Mouse (Mus musculus): ENCODE measurements around the gene Fabp1. TPM values are rescaled to one million over a fixed set of nuclear protein-coding genes. Genes with fewer than 3 reads are reported as not detected.

The Fabp1 gene
- 2,291 and 2,664 TPM in 2 replicates for polyA plus RNA-seq (2015; fragmentation: Nextera tagmentation; extraction: Ambion mirVana)

GRCm38 (mm10) chr6:71199612-71200011 lies at the start of gene Fabp1:
Gene Fabp1 (plus strand): TSS chr6:71199827.
- H3K9me3 ChIP-seq, result no peaks in the 10 kb centered on the region
- 61% methylated on average over 4 of the region's 4 CpGs for WGBS
- ATAC-seq, result peak; percentile 57
- H3K4me2 ChIP-seq (replicated peaks), result peak within 1 kb of the TSS; percentile 12
- no peaks in the 10 kb centered on the region for H3K4me1 ChIP-seq (replicated peaks)
- peak within 1 kb of the TSS; percentile 19 for H3K4me3 ChIP-seq (replicated peaks)
- H3K36me3 ChIP-seq, result no peaks in the 10 kb centered on the region
- H3K9ac ChIP-seq, result no peak within 1 kb of the TSS
- no peak within 1 kb of the TSS for H3K27ac ChIP-seq
- H3K27me3 ChIP-seq (replicated peaks), result no peaks in the 10 kb centered on the region

DNA sequence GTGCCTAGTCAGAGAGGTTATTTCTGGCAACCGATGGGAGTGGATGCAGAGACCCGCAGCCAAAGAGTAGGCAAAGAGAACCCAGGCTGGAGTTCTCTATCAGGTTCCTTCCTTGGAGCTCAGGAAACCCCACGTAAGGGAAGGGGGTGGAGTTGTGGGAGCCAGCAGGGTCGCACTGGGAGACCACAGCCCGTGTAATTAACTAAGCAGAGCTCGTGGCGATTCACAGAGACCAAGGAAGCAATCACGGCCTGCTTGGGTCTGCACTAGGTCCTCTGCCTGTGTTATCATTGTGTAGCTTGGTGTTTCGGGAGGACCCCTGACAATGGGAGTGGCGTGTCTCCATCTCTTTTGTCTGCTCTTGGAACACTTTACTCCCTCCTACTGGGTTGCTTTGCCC lies 48.5 kb upstream of the Fabp1 start:
- WGBS, result 60% methylated on average over 10 of the region's 10 CpGs
- H3K4me2 ChIP-seq (replicated peaks), result no peak overlapping the region
- H3K9ac ChIP-seq, result no peak overlapping the region
- H3K4me3 ChIP-seq (replicated peaks), result no peak overlapping the region
- no peaks in the 10 kb centered on the region for H3K27me3 ChIP-seq (replicated peaks)
- no peaks in the 10 kb centered on the region for H3K9me3 ChIP-seq
- no peak for ATAC-seq
- peaks cover 7% of the 10 kb centered on the region; the same call in 1 of the 2 replicates for H3K4me1 ChIP-seq (replicated peaks)
- no peaks in the 10 kb centered on the region for H3K36me3 ChIP-seq
- H3K27ac ChIP-seq, result no peak overlapping the region

- no peaks in the 10 kb centered on the region for H3K36me3 ChIP-seq
- H3K4me2 ChIP-seq (replicated peaks), result no peak overlapping the region
- no peak overlapping the region for H3K9ac ChIP-seq
- H3K4me1 ChIP-seq (replicated peaks), result 0 out of 2 replicates have a peak, but pooled peaks cover under 1% of the 10 kb centered on the region
- H3K27me3 ChIP-seq (replicated peaks), result no peaks in the 10 kb centered on the region
- no peaks in the 10 kb centered on the region for H3K9me3 ChIP-seq
- 85% methylated on average over 4 of the region's 4 CpGs for WGBS
- ATAC-seq, result no peak
- H3K4me3 ChIP-seq (replicated peaks), result no peak overlapping the region
- H3K27ac ChIP-seq, result no peak overlapping the region
Observed at GRCm38 (mm10) chr6:71153486-71153885, 46.1 kb upstream of the Fabp1 start.

DNA sequence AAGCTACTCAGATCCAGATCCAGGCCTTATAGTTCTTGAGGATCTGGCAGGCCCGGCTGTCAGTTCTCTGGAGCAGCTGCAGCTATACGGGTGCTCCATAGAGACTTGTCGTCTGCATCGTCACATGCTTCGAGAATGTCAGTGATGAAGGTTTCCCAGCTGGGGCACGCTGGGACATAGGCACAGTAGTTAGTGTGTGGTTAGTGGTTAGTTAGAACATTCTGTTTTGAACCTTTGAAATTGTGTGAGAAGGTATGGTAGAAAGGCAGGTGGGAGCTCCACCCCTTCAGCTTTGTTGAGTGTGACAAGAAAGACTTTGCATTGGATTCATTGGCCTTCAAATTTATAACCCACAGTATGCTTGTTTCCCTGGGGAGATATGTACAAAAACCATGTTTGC lies 44.8 kb upstream of the Fabp1 start:
- H3K4me2 ChIP-seq (replicated peaks), result no peak overlapping the region
- no peak overlapping the region for H3K27ac ChIP-seq
- H3K4me1 ChIP-seq (replicated peaks), result no peaks in the 10 kb centered on the region
- ATAC-seq, result no peak
- no peak overlapping the region for H3K4me3 ChIP-seq (replicated peaks)
- H3K9me3 ChIP-seq, result no peaks in the 10 kb centered on the region
- no peak overlapping the region for H3K9ac ChIP-seq
- no peaks in the 10 kb centered on the region for H3K36me3 ChIP-seq
- 82% methylated on average over 6 of the region's 6 CpGs for WGBS
- no peaks in the 10 kb centered on the region for H3K27me3 ChIP-seq (replicated peaks)

DNA sequence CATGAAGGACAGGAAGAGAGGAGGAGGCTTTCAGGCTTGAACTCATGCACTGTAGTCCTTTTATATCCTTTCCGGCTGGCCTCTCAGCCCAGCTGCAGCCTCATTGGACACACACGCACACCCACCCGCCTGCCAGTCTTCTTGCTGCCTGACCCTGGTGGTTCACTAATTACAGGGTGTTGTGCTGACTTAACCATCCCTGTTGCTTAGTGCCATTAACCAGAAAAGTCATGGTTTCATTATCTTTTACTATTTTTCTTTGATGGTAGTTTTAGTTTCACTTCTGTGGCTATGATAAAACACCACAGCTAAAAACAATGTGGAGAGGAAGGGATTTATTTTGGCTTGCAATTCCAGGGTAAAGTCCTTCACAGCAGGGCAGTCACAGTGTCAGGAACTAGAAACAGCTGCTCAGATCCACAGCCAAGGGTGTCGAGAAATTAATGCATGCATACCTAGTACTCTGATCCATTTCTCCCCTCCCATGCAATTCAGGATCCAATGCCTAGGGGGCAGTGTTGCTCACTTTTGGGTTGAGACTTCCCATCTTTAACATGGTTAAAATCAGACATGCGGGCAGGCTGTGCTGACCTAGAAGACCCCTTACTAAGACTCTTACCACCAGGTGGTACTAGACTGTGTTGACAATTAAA lies 42.8 kb upstream of the Fabp1 start:
- Histone ChIP-seq H3K36me3 (no peaks in the 10 kb centered on the region), H3K9ac (no peak overlapping the region), H3K4me2 (replicated peaks) (no peak overlapping the region), H3K27me3 (replicated peaks) (no peaks in the 10 kb centered on the region), H3K9me3 (no peaks in the 10 kb centered on the region), H3K4me1 (replicated peaks) (no peaks in the 10 kb centered on the region), H3K27ac (no peak overlapping the region), H3K4me3 (replicated peaks) (no peak overlapping the region)
- WGBS, result 80% methylated on average over 5 of the region's 5 CpGs
- ATAC-seq, result no peak

DNA sequence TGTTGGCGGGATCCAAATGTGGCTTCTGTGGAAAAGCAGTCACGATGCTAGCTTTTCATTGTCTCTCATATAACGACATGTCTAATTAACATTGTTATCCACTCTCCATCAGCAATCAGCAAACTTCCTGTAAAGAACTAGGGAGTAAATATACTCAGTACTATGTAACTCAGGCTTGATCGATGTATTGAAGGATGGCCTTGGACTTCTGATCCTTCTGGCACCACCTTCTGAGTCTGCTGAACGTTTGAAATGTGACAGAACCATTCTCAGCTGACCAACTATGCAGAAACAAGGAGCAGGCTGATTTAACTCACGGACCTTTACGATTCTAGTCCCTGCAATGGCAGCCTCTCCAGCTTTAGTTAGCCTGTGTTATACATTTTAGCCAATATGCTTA lies 38.3 kb upstream of the Fabp1 start:
- WGBS, result 61% methylated on average over 7 of the region's 7 CpGs
- H3K27ac ChIP-seq, result no peak overlapping the region

DNA sequence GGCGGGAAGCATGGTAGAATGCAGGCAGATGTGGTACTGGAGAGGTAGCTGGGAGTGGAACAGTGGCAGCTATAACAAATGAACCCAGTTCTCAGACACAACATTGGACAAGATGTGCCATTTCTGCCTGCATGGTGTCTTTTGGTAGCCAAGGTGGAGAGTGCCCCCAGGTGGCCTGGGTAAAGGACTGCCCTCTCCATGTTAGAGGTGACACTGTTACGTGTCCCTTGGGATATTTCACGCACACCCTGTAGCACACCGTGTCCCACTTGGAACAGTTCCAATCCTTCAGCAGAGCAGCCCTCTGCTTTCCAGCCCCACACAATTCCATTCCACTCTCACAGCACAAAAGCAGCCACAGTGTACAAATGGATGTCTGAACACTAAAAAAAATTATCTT lies 37.4 kb upstream of the Fabp1 start:
- Histone ChIP-seq H3K4me3 (replicated peaks) (no peak overlapping the region), H3K9ac (no peak overlapping the region), H3K9me3 (no peaks in the 10 kb centered on the region), H3K27me3 (replicated peaks) (no peaks in the 10 kb centered on the region), H3K4me1 (replicated peaks) (no peaks in the 10 kb centered on the region; the same call in 1 of the 2 replicates), H3K4me2 (replicated peaks) (no peak overlapping the region), H3K27ac (no peak overlapping the region), H3K36me3 (no peaks in the 10 kb centered on the region)
- ATAC-seq, result peak; percentile 51; the same call in 1 of the 2 replicates
- 69% methylated on average over 4 of the region's 4 CpGs for WGBS

More for the DNA sequence above, 38.3 kb upstream of the Fabp1 start:
- Histone ChIP-seq H3K27me3 (replicated peaks) (no peaks in the 10 kb centered on the region), H3K9ac (no peak overlapping the region), H3K36me3 (no peaks in the 10 kb centered on the region), H3K4me1 (replicated peaks) (no peaks in the 10 kb centered on the region; the same call in 1 of the 2 replicates), H3K9me3 (no peaks in the 10 kb centered on the region), H3K4me3 (replicated peaks) (no peak overlapping the region), H3K4me2 (replicated peaks) (no peak overlapping the region)
- no peak for ATAC-seq

GRCm38 (mm10) chr6:71164394-71164793 lies 35.2 kb upstream of the Fabp1 start:
- no peaks in the 10 kb centered on the region for H3K36me3 ChIP-seq
- no peaks in the 10 kb centered on the region for H3K9me3 ChIP-seq
- no peak overlapping the region for H3K9ac ChIP-seq
- no peaks in the 10 kb centered on the region for H3K27me3 ChIP-seq (replicated peaks)
- H3K27ac ChIP-seq, result no peak overlapping the region
- no peaks in the 10 kb centered on the region; the same call in 1 of the 2 replicates for H3K4me1 ChIP-seq (replicated peaks)
- 26% methylated on average over 6 of the region's 6 CpGs for WGBS
- H3K4me2 ChIP-seq (replicated peaks), result no peak overlapping the region
- peak; percentile 62 for ATAC-seq
- no peak overlapping the region for H3K4me3 ChIP-seq (replicated peaks)

DNA sequence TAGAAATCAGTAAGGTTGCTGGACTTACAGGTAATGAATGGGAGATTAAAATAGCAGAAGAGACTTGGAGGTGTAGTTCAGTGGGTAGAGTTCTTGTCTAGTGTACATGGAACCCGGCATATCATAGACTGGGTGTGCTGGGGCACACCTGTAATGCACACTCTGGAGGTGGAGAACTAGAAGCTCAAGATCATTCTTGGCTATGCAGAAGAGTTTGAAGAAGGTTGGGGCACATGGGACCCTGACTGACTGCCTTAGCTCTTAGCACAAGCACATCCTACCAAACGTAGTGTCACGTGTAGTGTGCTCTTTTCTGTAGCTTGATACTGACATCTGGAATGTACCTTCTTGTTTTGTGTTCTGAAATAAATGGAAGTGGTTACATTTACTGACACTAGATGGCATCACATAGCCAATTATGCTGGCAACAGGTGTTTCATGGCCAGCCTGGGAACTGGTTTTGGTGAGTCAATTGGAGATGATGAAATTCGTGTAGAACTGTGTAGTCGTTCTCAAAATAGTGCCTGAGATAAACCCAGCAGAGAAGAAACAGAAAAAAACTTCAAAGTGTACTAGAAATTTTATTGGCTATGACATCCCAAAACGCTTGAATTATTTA lies 33.0 kb upstream of the Fabp1 start:
- no peak overlapping the region for H3K4me2 ChIP-seq (replicated peaks)
- no peak overlapping the region for H3K27ac ChIP-seq
- peak; percentile 78 for ATAC-seq
- H3K9ac ChIP-seq, result no peak overlapping the region
- H3K4me3 ChIP-seq (replicated peaks), result no peak overlapping the region
- H3K4me1 ChIP-seq (replicated peaks), result no peaks in the 10 kb centered on the region; the same call in 1 of the 2 replicates
- H3K27me3 ChIP-seq (replicated peaks), result no peaks in the 10 kb centered on the region
- no peaks in the 10 kb centered on the region for H3K9me3 ChIP-seq
- WGBS, result 33% methylated on average over 6 of the region's 6 CpGs
- no peaks in the 10 kb centered on the region for H3K36me3 ChIP-seq

DNA sequence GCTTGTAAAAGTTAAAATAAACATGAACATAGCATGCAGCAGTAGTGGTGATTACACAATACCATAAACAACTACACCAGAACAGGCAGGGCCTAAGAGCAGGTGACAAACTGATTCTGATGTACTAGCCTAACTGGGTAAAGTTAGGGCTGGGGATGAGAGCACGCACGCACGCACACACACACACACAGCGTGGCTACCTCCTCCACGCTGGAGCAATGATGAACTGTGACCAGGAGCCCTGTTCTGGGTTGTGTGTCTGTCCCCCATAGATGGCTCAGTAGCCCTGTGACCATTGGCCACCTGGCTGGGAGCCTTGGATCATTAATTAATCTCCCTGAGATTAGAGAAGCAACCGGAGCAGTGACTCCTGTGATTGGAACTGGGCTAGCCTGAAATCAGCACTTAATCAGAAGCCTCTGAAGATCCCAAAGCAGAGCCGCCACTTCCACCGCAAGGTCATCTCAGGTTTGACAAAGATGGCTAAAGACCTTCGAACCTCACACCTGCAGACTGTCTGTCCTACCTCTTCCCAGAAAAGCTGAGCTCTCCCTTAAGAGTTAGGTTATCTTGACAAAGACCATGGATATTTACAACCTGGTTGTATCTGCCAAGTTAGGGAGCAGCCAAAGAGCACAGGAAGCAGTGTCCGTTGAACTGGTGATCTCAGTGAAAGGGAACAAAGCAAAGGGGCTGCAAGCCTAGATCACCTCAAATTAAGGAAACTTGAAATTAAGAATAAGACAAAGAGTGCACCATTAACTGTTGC lies 26.6 kb upstream of the Fabp1 start:
- no peak for ATAC-seq
- no peaks in the 10 kb centered on the region for H3K36me3 ChIP-seq
- no peak overlapping the region for H3K27ac ChIP-seq
- no peak overlapping the region for H3K4me2 ChIP-seq (replicated peaks)
- H3K4me1 ChIP-seq (replicated peaks), result no peaks in the 10 kb centered on the region
- no peak overlapping the region for H3K4me3 ChIP-seq (replicated peaks)
- H3K9ac ChIP-seq, result no peak overlapping the region
- 82% methylated on average over 10 of the region's 10 CpGs for WGBS
- H3K27me3 ChIP-seq (replicated peaks), result no peaks in the 10 kb centered on the region
- H3K9me3 ChIP-seq, result no peaks in the 10 kb centered on the region

DNA sequence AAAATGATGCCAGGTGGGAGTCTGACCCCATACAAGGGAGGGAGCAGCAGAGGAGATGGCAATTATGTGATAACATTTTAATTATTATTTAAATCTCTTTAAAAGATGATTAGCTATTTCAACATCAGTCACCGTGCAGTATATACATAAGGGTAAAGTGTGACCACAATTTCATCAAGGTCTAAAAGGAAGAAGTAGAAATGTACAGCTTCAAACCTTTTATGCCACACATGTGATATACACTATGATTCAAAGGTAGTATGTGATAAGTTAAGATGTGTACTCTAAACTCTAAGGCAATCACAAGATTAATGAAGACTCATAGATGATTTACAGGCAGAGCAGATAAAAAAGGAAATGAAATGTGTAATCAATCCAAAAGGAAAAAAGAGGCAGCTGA lies 19.0 kb upstream of the Fabp1 start:
- no peak overlapping the region for H3K27ac ChIP-seq
- H3K36me3 ChIP-seq, result no peaks in the 10 kb centered on the region
- WGBS, result 82% methylated on average over 1 of the region's 1 CpGs
- no peak overlapping the region for H3K4me3 ChIP-seq (replicated peaks)
- ATAC-seq, result 0 out of 2 replicates have a peak, but pooled peaks have one; percentile 53
- H3K9me3 ChIP-seq, result no peaks in the 10 kb centered on the region
- no peaks in the 10 kb centered on the region for H3K27me3 ChIP-seq (replicated peaks)
- H3K4me1 ChIP-seq (replicated peaks), result no peaks in the 10 kb centered on the region; the same call in 1 of the 2 replicates
- no peak overlapping the region for H3K9ac ChIP-seq
- H3K4me2 ChIP-seq (replicated peaks), result no peak overlapping the region

DNA sequence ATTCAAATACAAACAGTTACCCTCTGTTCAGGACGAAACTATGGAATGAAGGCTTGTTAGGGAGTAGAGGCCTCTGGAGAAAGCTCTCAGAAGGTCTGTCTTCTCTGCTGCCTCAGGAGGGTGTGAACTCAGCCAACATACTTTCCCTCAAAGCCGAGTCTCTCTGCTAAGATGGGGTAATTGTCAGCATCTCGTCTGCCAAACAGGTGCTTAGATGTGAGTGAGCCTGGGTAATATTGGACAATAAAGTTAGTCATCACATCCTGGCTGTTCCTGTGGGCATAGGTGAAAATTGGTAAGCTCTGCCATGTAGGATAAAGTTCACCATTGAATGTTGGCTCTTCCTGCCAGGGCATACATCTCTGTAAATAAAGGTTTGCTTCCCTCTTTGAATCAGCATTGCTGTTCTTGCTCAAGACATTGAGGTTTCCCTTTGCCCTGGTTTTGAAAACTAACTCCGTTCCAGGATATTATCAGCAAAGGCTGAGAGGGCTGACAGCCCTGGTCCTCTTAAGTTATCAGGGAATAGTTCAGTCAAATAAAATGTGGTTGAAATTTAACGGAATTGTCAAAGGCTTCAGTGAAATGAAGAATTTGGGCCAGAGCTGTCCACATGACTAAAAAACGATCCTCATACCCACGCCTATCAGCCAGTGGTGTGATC lies 14.6 kb upstream of the Fabp1 start:
- Histone ChIP-seq H3K27me3 (replicated peaks) (no peaks in the 10 kb centered on the region), H3K9me3 (no peaks in the 10 kb centered on the region), H3K9ac (no peak overlapping the region), H3K4me2 (replicated peaks) (no peak overlapping the region), H3K4me3 (replicated peaks) (no peak overlapping the region), H3K36me3 (no peaks in the 10 kb centered on the region), H3K4me1 (replicated peaks) (no peaks in the 10 kb centered on the region; the same call in 1 of the 2 replicates), H3K27ac (no peak overlapping the region)
- 61% methylated on average over 7 of the region's 7 CpGs for WGBS
- ATAC-seq, result peak; percentile 82
